Mouse (Mus musculus): ENCODE results near the gene Nhej1.

Gene Nhej1

GRCm38 (mm10) chr1:74973590-74973989, 151.4 kb downstream of the Nhej1 start:
- WGBS, result 92% methylated on average over 6 of the region's 6 CpGs

- 84% methylated on average over 4 of the region's 4 CpGs for WGBS
These were observed 153.5 kb downstream of the Nhej1 start for GRCm38 (mm10) chr1:74971353-74972050.

GRCm38 (mm10) chr1:74967962-74968580, 156.9 kb downstream of the Nhej1 start:
- WGBS, result 80% methylated on average over 8 of the region's 8 CpGs

GRCm38 (mm10) chr1:74964494-74965215, 160.3 kb downstream of the Nhej1 start:
- 26% methylated on average over 16 of the region's 16 CpGs for WGBS

- WGBS, result 96% methylated on average over 5 of the region's 5 CpGs
These were observed 162.2 kb downstream of the Nhej1 start for GRCm38 (mm10) chr1:74962853-74963227.

GRCm38 (mm10) chr1:74962126-74962852, 162.7 kb downstream of the Nhej1 start:
- 87% methylated on average over 5 of the region's 5 CpGs for WGBS

GRCm38 (mm10) chr1:74961722-74962121, 163.3 kb downstream of the Nhej1 start:
- WGBS, result 94% methylated on average over 7 of the region's 7 CpGs

GRCm38 (mm10) chr1:74960059-74960458, 164.9 kb downstream of the Nhej1 start:
- 86% methylated on average over 7 of the region's 7 CpGs for WGBS

- WGBS, result 2% methylated on average over 55 of the region's 55 CpGs
These were observed 173.3 kb downstream of the Nhej1 start, which contains the start of gene Ihh for GRCm38 (mm10) chr1:74951556-74952210. Gene Ihh (minus strand): TSS chr1:74951672.

- 2% methylated on average over 83 of the region's 84 CpGs for WGBS
These were observed 174.2 kb downstream of the Nhej1 start for GRCm38 (mm10) chr1:74950576-74951490.

GRCm38 (mm10) chr1:74950066-74950465, 174.9 kb downstream of the Nhej1 start:
- WGBS, result 1% methylated on average over 16 of the region's 16 CpGs

GRCm38 (mm10) chr1:74949666-74950050, 175.3 kb downstream of the Nhej1 start:
- 8% methylated on average over 24 of the region's 24 CpGs for WGBS

- 8% methylated on average over 20 of the region's 20 CpGs for WGBS
These were observed 176.0 kb downstream of the Nhej1 start for GRCm38 (mm10) chr1:74948784-74949665.

GRCm38 (mm10) chr1:74947986-74948670, 176.9 kb downstream of the Nhej1 start:
- 6% methylated on average over 41 of the region's 41 CpGs for WGBS

GRCm38 (mm10) chr1:74941651-74942360, 183.2 kb downstream of the Nhej1 start:
- 76% methylated on average over 12 of the region's 12 CpGs for WGBS

- 21% methylated on average over 3 of the region's 3 CpGs for WGBS
These were observed 185.2 kb downstream of the Nhej1 start for GRCm38 (mm10) chr1:74939762-74940161.

- 39% methylated on average over 12 of the region's 12 CpGs for WGBS
These were observed 188.7 kb downstream of the Nhej1 start for GRCm38 (mm10) chr1:74936221-74936830.

GRCm38 (mm10) chr1:74935402-74935801, 189.6 kb downstream of the Nhej1 start, which contains the start of gene Cfap65:
Gene Cfap65 (minus strand): TSS chr1:74935599.
- 2% methylated on average over 18 of the region's 18 CpGs for WGBS

Measured in cerebral cortex, adult 2 months (tissue).